Mouse (Mus musculus) MEL (cell line): ENCODE results near the gene D5Ertd579e. TPM values are rescaled to one million over a fixed set of nuclear protein-coding genes. Genes with fewer than 3 reads are reported as not detected.

Source experiments
- polyA plus RNA-seq, 2 experiments: library from polyadenylated mRNA; stranded (reverse) in 1 of 2; unstranded in 1 of 2; fragments of >175 nt in 1 of 2; fragments of >200 nt in 1 of 2; gene quantifications; 2 replicates each; pipeline versions ENCODE4 v1.2.1 to v1.2.4; 2012; ENCODE audit warnings: low replicate concordance in 2 of 2, low read depth in 1 of 2; ENCODE audit not compliant: insufficient read length in 2 of 2, insufficient read depth in 1 of 2, missing spikeins in 1 of 2
- total RNA-seq: library from RNA; depleted of rRNA; stranded (reverse); fragments of 300-350 nt; gene quantifications from 2 replicates; pipeline ENCODE4 v1.2.3, GENCODE M21; 2012; rRNA removed

The D5Ertd579e gene
- total and polyA plus RNA-seq, 3 experiments = 15.9 to 31.1 TPM; not detected in 1

Other genes starting within 250 kb of the D5Ertd579e start
- gene Grpel1, start 231.0 kb downstream of the D5Ertd579e start, total RNA-seq = 68.0 and 75.7 TPM in 2 replicates
- 10 to 100 TPM; 41.1 to 87.4 TPM for gene Grpel1, start 231.0 kb downstream of the D5Ertd579e start, polyA plus RNA-seq
- gene Tada2b, start 211.7 kb downstream of the D5Ertd579e start, total RNA-seq = 8.9 and 9.6 TPM in 2 replicates
- gene Tada2b, start 211.7 kb downstream of the D5Ertd579e start, polyA plus RNA-seq = 10 to 100 TPM in 1 of 2 experiments, not detected in 1; 24.9 TPM
- 0.23 and 0.31 TPM in 2 replicates for gene Ccdc96, start 211.4 kb downstream of the D5Ertd579e start, total RNA-seq
- under 1 TPM in 1 of 2 experiments, not detected in 1; 0.64 TPM for gene Ccdc96, start 211.4 kb downstream of the D5Ertd579e start, polyA plus RNA-seq
- gene Tbc1d14, start 102.7 kb downstream of the D5Ertd579e start, total RNA-seq = 7.3 and 9.6 TPM in 2 replicates
- 10 to 100 TPM in 1 of 2 experiments, not detected in 1; 35.6 TPM for gene Tbc1d14, start 102.7 kb downstream of the D5Ertd579e start, polyA plus RNA-seq
- gene Bloc1s4, start 52.6 kb upstream of the D5Ertd579e start, total RNA-seq = 27.9 and 32.9 TPM in 2 replicates
- gene Bloc1s4, start 52.6 kb upstream of the D5Ertd579e start, polyA plus RNA-seq = 10 to 100 TPM in 1 of 2 experiments, not detected in 1; 29.8 TPM
- 206 and 211 TPM in 2 replicates for gene Mrfap1, start 100.7 kb upstream of the D5Ertd579e start, total RNA-seq
- gene Mrfap1, start 100.7 kb upstream of the D5Ertd579e start, polyA plus RNA-seq = 100 to 1,000 TPM in 1 of 2 experiments, not detected in 1; 267 TPM
- 9.3 and 11.4 TPM in 2 replicates for gene Man2b2, start 134.6 kb upstream of the D5Ertd579e start, total RNA-seq
- 10 to 100 TPM in 1 of 2 experiments, not detected in 1; 37.1 TPM for gene Man2b2, start 134.6 kb upstream of the D5Ertd579e start, polyA plus RNA-seq
- gene Ppp2r2c, start 172.5 kb upstream of the D5Ertd579e start, total RNA-seq = not detected in 2 replicates
- not detected for gene Ppp2r2c, start 172.5 kb upstream of the D5Ertd579e start, polyA plus RNA-seq